Mouse (Mus musculus): Measurements from ENCODE around the gene Gpbar1. TPM values are rescaled to one million over a fixed set of nuclear protein-coding genes. Genes with fewer than 3 reads are reported as not detected.

The Gpbar1 gene
- polyA plus RNA-seq, 1 experiment from 2014 or later = not detected

DNA sequence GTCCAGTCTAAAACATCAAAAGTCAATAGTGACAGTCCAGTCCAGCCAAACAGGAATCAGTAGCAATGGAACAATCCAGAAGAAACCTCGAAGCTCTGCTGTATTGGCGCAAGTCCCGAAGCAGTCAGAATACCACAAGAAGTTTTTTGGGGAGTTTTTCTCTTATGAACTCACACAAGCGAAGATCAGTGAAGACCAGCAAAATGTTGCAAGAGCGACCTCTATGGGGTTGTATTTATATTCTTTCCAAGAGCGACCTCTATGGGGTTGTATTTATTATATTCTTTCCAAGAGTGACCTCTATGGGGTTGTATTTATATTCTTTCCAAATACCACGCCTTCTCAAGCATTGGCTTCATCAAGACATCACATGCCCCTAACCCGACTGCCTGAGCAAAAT is 9.6 kb upstream of the Gpbar1 start:
- H3K27me3 ChIP-seq (replicated peaks; ENCODE audit: control insufficient read depth, insufficient read depth, low read length) = no peaks in the 10 kb centered on the region
- no peaks in the 10 kb centered on the region for H3K9me3 ChIP-seq (ENCODE audit: control insufficient read depth, low read length)
- H3K4me3 ChIP-seq (ENCODE audit: low read length) = no peak overlapping the region
- no peak overlapping the region for H3K4me2 ChIP-seq (ENCODE audit: low read length)
- WGBS = 92% methylated on average over 8 of the region's 8 CpGs
- no peak for ATAC-seq
- no peak overlapping the region for H3K9ac ChIP-seq (ENCODE audit: low read depth, low read length)
- H3K4me1 ChIP-seq (ENCODE audit: control insufficient read depth, insufficient read depth, low read depth, low read length) = no peaks in the 10 kb centered on the region
- H3K36me3 ChIP-seq (ENCODE audit: control insufficient read depth, insufficient read depth, low read length) = peaks cover 46% of the 10 kb centered on the region
- H3K27ac ChIP-seq (ENCODE audit: low read depth, low read length) = no peak overlapping the region

DNA sequence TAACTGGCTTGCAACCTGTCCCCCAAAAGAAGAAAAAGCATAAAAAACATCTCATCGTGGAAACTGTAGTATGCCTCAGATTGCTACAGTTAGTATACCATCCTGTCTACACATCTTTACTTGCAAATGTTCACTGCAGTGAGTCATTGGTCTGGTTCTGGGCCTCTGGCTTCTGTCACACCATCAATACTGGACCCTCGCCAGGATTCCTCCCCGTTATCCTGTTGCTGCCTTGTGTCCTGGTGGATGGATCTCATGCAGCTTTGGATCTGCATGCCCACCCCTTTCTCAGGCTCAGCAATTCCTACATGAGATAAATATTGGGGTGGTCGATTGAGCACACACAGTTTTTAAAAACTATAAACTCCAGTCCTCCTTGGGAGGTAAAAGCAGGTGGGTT is 6.7 kb upstream of the Gpbar1 start:
- H3K27me3 ChIP-seq (replicated peaks; ENCODE audit: control insufficient read depth, insufficient read depth, low read length) = no peaks in the 10 kb centered on the region
- H3K36me3 ChIP-seq (ENCODE audit: control insufficient read depth, insufficient read depth, low read length) = peaks cover 19% of the 10 kb centered on the region
- no peak for ATAC-seq
- H3K27ac ChIP-seq (ENCODE audit: low read depth, low read length) = no peak overlapping the region
- WGBS = 76% methylated on average over 4 of the region's 4 CpGs
- H3K4me2 ChIP-seq (ENCODE audit: low read length) = no peak overlapping the region
- no peaks in the 10 kb centered on the region for H3K9me3 ChIP-seq (ENCODE audit: control insufficient read depth, low read length)
- H3K4me1 ChIP-seq (ENCODE audit: control insufficient read depth, insufficient read depth, low read depth, low read length) = no peaks in the 10 kb centered on the region
- H3K9ac ChIP-seq (ENCODE audit: low read depth, low read length) = no peak overlapping the region
- no peak overlapping the region for H3K4me3 ChIP-seq (ENCODE audit: low read length)

DNA sequence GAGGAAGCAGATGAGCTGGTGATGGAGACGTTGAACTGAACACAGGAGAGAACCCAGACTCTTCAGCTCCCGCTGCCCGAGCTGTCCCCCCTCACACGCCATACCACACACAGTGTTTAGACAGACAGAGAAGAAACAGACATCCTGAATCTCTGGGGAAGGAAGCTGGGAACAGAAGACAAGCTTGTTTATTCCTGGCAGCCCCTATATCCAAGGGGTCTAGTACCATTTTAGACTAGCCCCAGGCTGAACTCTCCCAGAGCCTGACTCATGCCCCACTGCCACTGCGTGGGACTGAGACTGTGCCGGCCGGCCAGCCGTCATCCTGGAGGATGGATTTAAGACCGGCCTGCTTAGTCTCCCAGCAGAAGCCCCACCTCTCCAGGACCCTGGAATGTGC is 3.3 kb upstream of the Gpbar1 start:
- Histone ChIP-seq H3K4me1 (ENCODE audit: control insufficient read depth, insufficient read depth, low read depth, low read length) (no peaks in the 10 kb centered on the region), H3K9me3 (ENCODE audit: control insufficient read depth, low read length) (no peaks in the 10 kb centered on the region), H3K9ac (ENCODE audit: low read depth, low read length) (no peak overlapping the region), H3K27me3 (replicated peaks; ENCODE audit: control insufficient read depth, insufficient read depth, low read length) (no peaks in the 10 kb centered on the region), H3K4me3 (ENCODE audit: low read length) (no peak overlapping the region), H3K36me3 (ENCODE audit: control insufficient read depth, insufficient read depth, low read length) (0 out of 2 replicates have a peak, but pooled peaks cover under 1% of the 10 kb centered on the region), H3K27ac (ENCODE audit: low read depth, low read length) (no peak overlapping the region), H3K4me2 (ENCODE audit: low read length) (no peak overlapping the region)
- ATAC-seq = no peak
- 54% methylated on average over 9 of the region's 9 CpGs for WGBS

DNA sequence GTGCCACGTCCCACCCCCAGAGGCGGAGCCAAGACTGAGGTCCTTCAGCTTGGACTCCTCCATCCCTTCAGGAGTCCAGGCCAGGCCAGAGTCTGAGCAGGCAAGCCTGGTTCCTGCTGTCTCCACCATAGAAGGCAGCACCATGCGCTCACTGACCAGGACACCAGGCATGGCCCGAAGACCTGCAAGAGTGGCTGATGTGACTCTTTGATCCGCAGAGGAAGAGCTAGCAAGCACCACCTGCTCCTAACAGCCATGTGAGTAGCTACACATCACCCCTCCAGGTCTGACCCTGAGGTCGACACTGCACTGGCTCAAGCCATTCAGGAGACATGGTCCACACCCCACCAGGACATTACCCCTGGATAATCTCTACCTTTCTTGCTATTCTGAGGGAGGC is 1.3 kb upstream of the Gpbar1 start:
- Histone ChIP-seq H3K27ac (ENCODE audit: low read depth, low read length) (no peak overlapping the region), H3K4me1 (ENCODE audit: control insufficient read depth, insufficient read depth, low read depth, low read length) (no peaks in the 10 kb centered on the region; the same call in 1 of the 2 replicates), H3K4me3 (ENCODE audit: low read length) (no peak overlapping the region), H3K27me3 (replicated peaks; ENCODE audit: control insufficient read depth, insufficient read depth, low read length) (no peaks in the 10 kb centered on the region), H3K4me2 (ENCODE audit: low read length) (no peak overlapping the region), H3K36me3 (ENCODE audit: control insufficient read depth, insufficient read depth, low read length) (peaks cover 19% of the 10 kb centered on the region), H3K9me3 (ENCODE audit: control insufficient read depth, low read length) (no peaks in the 10 kb centered on the region), H3K9ac (ENCODE audit: low read depth, low read length) (no peak overlapping the region)
- WGBS = 68% methylated on average over 6 of the region's 6 CpGs
- no peak for ATAC-seq

DNA sequence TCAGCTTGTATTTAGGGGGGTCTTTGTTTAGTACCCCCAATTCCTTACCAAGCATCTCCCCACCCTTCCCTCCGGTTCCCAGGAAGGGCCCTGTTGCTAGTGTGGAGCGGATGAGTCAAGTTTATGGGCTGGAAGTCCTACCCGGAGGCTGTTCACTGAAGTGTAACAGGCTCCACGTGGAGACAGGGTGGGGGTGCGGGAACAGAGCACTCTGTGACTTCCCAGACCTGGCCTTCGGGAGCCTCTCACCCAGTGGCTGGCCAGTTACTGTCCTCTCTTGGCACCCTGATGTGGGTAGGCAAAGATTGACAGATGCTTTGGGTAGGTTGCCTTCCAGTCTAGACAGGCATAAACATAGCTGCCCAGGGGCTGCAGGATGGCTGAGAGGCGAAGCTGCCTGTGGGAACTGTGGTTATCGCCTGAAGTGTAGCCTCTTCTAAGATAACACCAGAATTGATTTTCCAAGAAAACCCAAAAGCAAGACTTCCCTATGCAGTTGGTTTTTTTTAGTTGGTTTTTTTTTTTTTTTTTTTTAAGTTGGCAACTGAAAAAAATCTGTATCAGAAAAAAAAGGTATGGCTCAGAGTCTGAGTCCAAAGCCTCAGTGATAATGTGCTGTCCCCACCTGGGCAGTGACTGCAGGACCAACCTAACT is 340 bp upstream of the Gpbar1 start:
- 61% methylated on average over 8 of the region's 8 CpGs for WGBS
- Histone ChIP-seq H3K9ac (ENCODE audit: low read depth, low read length) (no peak overlapping the region), H3K27me3 (replicated peaks; ENCODE audit: control insufficient read depth, insufficient read depth, low read length) (no peaks in the 10 kb centered on the region), H3K9me3 (ENCODE audit: control insufficient read depth, low read length) (no peaks in the 10 kb centered on the region), H3K27ac (ENCODE audit: low read depth, low read length) (no peak overlapping the region), H3K4me1 (ENCODE audit: control insufficient read depth, insufficient read depth, low read depth, low read length) (peaks cover 6% of the 10 kb centered on the region), H3K4me2 (ENCODE audit: low read length) (no peak overlapping the region), H3K36me3 (ENCODE audit: control insufficient read depth, insufficient read depth, low read length) (peaks cover 23% of the 10 kb centered on the region), H3K4me3 (ENCODE audit: low read length) (no peak overlapping the region)
- ATAC-seq = no peak

DNA sequence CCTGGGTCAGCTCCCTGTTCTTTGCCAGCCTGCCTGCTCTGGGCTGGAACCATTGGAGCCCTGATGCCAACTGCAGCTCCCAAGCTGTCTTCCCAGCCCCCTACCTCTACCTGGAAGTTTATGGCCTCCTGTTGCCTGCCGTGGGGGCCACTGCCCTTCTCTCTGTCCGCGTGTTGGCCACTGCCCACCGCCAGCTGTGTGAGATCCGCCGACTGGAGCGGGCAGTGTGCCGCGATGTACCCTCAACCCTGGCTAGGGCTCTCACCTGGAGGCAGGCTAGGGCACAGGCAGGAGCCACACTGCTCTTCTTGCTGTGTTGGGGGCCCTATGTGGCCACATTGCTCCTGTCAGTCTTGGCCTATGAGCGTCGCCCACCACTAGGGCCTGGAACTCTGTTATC is 638 bp downstream of the Gpbar1 start:
- H3K4me2 ChIP-seq (ENCODE audit: low read length) = no peak overlapping the region
- peaks cover 15% of the 10 kb centered on the region for H3K4me1 ChIP-seq (ENCODE audit: control insufficient read depth, insufficient read depth, low read depth, low read length)
- no peak for ATAC-seq
- 87% methylated on average over 11 of the region's 11 CpGs for WGBS
- no peaks in the 10 kb centered on the region for H3K9me3 ChIP-seq (ENCODE audit: control insufficient read depth, low read length)
- H3K36me3 ChIP-seq (ENCODE audit: control insufficient read depth, insufficient read depth, low read length) = peaks cover 23% of the 10 kb centered on the region
- no peak overlapping the region for H3K9ac ChIP-seq (ENCODE audit: low read depth, low read length)
- no peaks in the 10 kb centered on the region for H3K27me3 ChIP-seq (replicated peaks; ENCODE audit: control insufficient read depth, insufficient read depth, low read length)
- H3K4me3 ChIP-seq (ENCODE audit: low read length) = no peak overlapping the region
- H3K27ac ChIP-seq (ENCODE audit: low read depth, low read length) = no peak overlapping the region

DNA sequence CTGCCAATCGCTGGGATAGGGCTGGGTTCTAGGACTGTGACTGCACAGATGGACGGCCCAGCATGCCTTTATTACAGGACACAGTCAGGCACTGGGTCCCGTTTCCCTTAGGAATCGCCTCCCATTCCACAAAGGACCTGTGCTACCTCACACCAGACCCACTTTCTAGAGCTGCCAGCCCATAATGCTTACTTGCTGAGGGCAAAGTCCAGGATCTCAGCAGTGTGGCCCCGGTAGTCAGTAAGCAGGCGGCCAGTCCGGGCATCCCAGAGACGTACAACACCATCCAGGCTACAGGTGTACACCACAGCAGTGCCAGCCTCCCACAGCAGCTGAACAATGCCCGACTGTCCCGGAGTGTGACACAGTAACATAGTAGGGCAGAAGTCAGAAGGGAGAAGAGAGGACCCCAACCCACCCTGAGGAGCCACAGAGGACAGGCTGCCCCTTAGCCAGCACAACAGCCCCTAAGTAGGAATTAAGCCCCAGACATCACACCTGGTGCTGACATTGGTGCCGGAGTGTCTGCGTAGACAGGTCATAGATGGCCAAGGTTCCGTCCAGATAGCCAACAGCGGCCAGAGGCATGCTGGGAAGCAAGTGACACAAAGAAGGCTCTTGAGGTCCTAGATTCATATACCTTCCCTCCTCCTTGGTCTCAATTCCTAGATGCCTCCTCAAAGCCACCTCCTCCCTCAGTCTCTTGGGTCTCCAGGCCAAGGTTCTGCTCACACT is 2.4 kb downstream of the Gpbar1 start:
- WGBS = 95% methylated on average over 14 of the region's 14 CpGs
- no peak overlapping the region for H3K4me2 ChIP-seq (ENCODE audit: low read length)
- no peaks in the 10 kb centered on the region for H3K9me3 ChIP-seq (ENCODE audit: control insufficient read depth, low read length)
- peaks cover 23% of the 10 kb centered on the region for H3K36me3 ChIP-seq (ENCODE audit: control insufficient read depth, insufficient read depth, low read length)
- no peak overlapping the region for H3K9ac ChIP-seq (ENCODE audit: low read depth, low read length)
- H3K27ac ChIP-seq (ENCODE audit: low read depth, low read length) = no peak overlapping the region
- H3K4me3 ChIP-seq (ENCODE audit: low read length) = no peak overlapping the region
- no peaks in the 10 kb centered on the region for H3K27me3 ChIP-seq (replicated peaks; ENCODE audit: control insufficient read depth, insufficient read depth, low read length)
- ATAC-seq = no peak
- peaks cover 18% of the 10 kb centered on the region for H3K4me1 ChIP-seq (ENCODE audit: control insufficient read depth, insufficient read depth, low read depth, low read length)

DNA sequence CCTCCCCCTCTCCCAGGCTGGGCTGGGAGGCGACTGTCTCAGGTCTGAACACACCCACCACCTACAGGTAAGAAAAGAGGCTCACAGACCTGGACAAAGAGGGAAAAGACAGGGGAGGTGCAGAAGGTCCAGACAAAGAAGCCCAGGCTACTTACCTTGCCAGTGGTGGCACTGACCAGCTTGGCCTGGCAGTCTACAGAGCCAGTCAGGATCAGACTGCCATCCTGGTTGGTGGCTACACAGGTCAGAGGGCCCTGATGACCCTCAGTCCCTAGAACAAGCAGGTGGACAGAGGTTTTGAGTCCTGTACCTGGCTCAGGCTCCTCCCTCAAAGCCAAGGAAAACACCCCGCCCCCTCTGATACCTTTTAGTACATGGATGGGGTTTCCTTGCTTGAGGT is 3.0 kb downstream of the Gpbar1 start:
- H3K9me3 ChIP-seq (ENCODE audit: control insufficient read depth, low read length) = no peaks in the 10 kb centered on the region
- no peaks in the 10 kb centered on the region for H3K27me3 ChIP-seq (replicated peaks; ENCODE audit: control insufficient read depth, insufficient read depth, low read length)
- H3K4me1 ChIP-seq (ENCODE audit: control insufficient read depth, insufficient read depth, low read depth, low read length) = peaks cover 21% of the 10 kb centered on the region
- H3K9ac ChIP-seq (ENCODE audit: low read depth, low read length) = no peak overlapping the region
- H3K27ac ChIP-seq (ENCODE audit: low read depth, low read length) = no peak overlapping the region
- no peak overlapping the region for H3K4me3 ChIP-seq (ENCODE audit: low read length)
- H3K36me3 ChIP-seq (ENCODE audit: control insufficient read depth, insufficient read depth, low read length) = peaks cover 23% of the 10 kb centered on the region
- no peak for ATAC-seq
- WGBS = 93% methylated on average over 2 of the region's 2 CpGs
- H3K4me2 ChIP-seq (ENCODE audit: low read length) = no peak overlapping the region

DNA sequence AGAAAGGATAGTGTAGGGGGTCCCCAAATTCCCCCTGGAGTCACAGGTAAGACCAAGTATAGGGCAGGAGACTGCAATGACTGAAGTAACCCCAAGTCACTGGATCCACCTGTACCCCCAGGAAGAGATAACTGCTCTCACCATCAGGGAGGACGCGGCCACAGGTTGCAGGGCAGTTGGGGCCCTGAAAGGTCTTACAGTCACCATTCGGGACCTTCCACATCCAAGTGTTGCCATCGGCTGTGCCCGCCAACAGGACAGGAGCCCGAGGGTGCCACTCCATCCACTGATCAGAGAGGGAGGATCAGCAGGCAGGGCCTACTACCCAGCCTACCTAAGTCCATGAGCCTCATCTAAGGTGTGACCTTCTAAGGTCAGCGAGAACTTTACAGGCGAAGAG is 3.5 kb downstream of the Gpbar1 start:
- no peak overlapping the region for H3K9ac ChIP-seq (ENCODE audit: low read depth, low read length)
- H3K27ac ChIP-seq (ENCODE audit: low read depth, low read length) = no peak overlapping the region
- no peaks in the 10 kb centered on the region for H3K9me3 ChIP-seq (ENCODE audit: control insufficient read depth, low read length)
- H3K4me3 ChIP-seq (ENCODE audit: low read length) = no peak overlapping the region
- H3K27me3 ChIP-seq (replicated peaks; ENCODE audit: control insufficient read depth, insufficient read depth, low read length) = no peaks in the 10 kb centered on the region
- H3K36me3 ChIP-seq (ENCODE audit: control insufficient read depth, insufficient read depth, low read length) = peaks cover 23% of the 10 kb centered on the region
- peaks cover 21% of the 10 kb centered on the region for H3K4me1 ChIP-seq (ENCODE audit: control insufficient read depth, insufficient read depth, low read depth, low read length)
- no peak for ATAC-seq
- no peak overlapping the region for H3K4me2 ChIP-seq (ENCODE audit: low read length)
- WGBS = 97% methylated on average over 8 of the region's 8 CpGs
